Mouse (Mus musculus) adrenal gland, postnatal 36 days (tissue): Measurements from ENCODE around the gene Crlf1. TPM values are rescaled to one million over a fixed set of nuclear protein-coding genes. Genes with fewer than 3 reads are reported as not detected.

Source experiments
- DNase-seq, 2 experiments: peaks; one replicate each; pipeline ENCODE4 v3.0.0; 2021; ENCODE audit warnings: mixed read lengths in 1 of 2
- total RNA-seq, 2 experiments: library from RNA; stranded (reverse); gene quantifications; 2 replicates each; pipeline ENCODE4 v1.2.3; 2021

Gene Crlf1
- total RNA-seq, 2 experiments from 2014 or later, result 0.23 to 0.95 TPM

GRCm38 (mm10) chr8:70468733-70469132 lies 24.2 kb upstream of the Crlf1 start:
- no peak for DNase-seq

GRCm38 (mm10) chr8:70469295-70469916 lies 23.6 kb upstream of the Crlf1 start:
- DNase-seq, result no peak

- no peak for DNase-seq
Measured at GRCm38 (mm10) chr8:70469938-70470337, 23.0 kb upstream of the Crlf1 start.

GRCm38 (mm10) chr8:70471856-70472255 lies 21.1 kb upstream of the Crlf1 start:
- no peak for DNase-seq

GRCm38 (mm10) chr8:70476333-70477268 lies 16.4 kb upstream of the Crlf1 start, which contains the start of gene Klhl26:
Gene Klhl26 (minus strand): TSS chr8:70476968.
- peak; percentile 97 to 99 for DNase-seq

GRCm38 (mm10) chr8:70477269-70477982 lies 15.5 kb upstream of the Crlf1 start:
- DNase-seq, result no peak

GRCm38 (mm10) chr8:70481908-70482307 lies 11.1 kb upstream of the Crlf1 start:
- DNase-seq, result no peak

GRCm38 (mm10) chr8:70482943-70483342 lies 10.0 kb upstream of the Crlf1 start:
- DNase-seq, result no peak

GRCm38 (mm10) chr8:70486191-70486681 lies 6.7 kb upstream of the Crlf1 start:
- DNase-seq, result no peak

GRCm38 (mm10) chr8:70486941-70487520 lies 5.9 kb upstream of the Crlf1 start, which contains the start of gene Tmem59l:
Gene Tmem59l (minus strand): TSS chr8:70487358.
- DNase-seq, result no peak

- DNase-seq, result peak in 1 of 2 experiments; percentile 40
Measured at GRCm38 (mm10) chr8:70487993-70488796, 4.8 kb upstream of the Crlf1 start.

- DNase-seq, result no peak
Measured at GRCm38 (mm10) chr8:70488931-70489470, 4.0 kb upstream of the Crlf1 start.

- DNase-seq, result peak in 1 of 2 experiments; percentile 28
Measured at GRCm38 (mm10) chr8:70489576-70489975, 3.4 kb upstream of the Crlf1 start.

GRCm38 (mm10) chr8:70490061-70490879 lies 2.7 kb upstream of the Crlf1 start:
- DNase-seq, result no peak

- DNase-seq, result no peak
Measured at GRCm38 (mm10) chr8:70490880-70491495, 2.0 kb upstream of the Crlf1 start.

- DNase-seq, result no peak
Measured at GRCm38 (mm10) chr8:70493692-70494415, 896 bp downstream of the Crlf1 start.

GRCm38 (mm10) chr8:70494416-70494945 lies 1.5 kb downstream of the Crlf1 start:
- DNase-seq, result no peak
